Mouse (Mus musculus) heart, postnatal 0 days (tissue): ENCODE measurements around the gene Kmo.

Experiments used
- CTCF ChIP-seq: IDR thresholded peaks from 2 replicates; pipeline ENCODE4 v1.5.1; 2016; ENCODE audit warnings: antibody characterized with exemption, control low read depth, low read depth
- EP300 ChIP-seq: IDR thresholded peaks from 2 replicates; pipeline ENCODE4 v1.6.1; 2016; ENCODE audit warnings: antibody characterized with exemption, low read depth

GRCm38 (mm10) chr1:175693429-175693960 is 73.3 kb downstream of the Kmo start:
- TF ChIP-seq EP300 (no peak), CTCF (no peak)
